Mouse (Mus musculus) cortical plate, adult 2 months (tissue): ENCODE measurements at regions not wholly inside any gene's neighbourhood (a gene's known extent, or its start where the extent isn't known, plus 50 kb on each side); places are given as distances from the start of the nearest gene placed in this dataset.

Source experiments
- CTCF ChIP-seq: fragments of 200-500 bp; IDR thresholded peaks from 2 replicates; pipeline ENCODE4 v1.5.1; 2011; ENCODE audit warnings: mild to moderate bottlenecking, control low read depth, low read length; ENCODE audit not compliant: insufficient read depth; ENCODE audit errors: extremely low read depth
- POLR2A ChIP-seq: fragments of 200-500 bp; IDR thresholded peaks from 2 replicates; pipeline ENCODE4 v1.6.1; 2011; ENCODE audit warnings: mild to moderate bottlenecking, low read length, control low read depth; ENCODE audit not compliant: insufficient read depth; ENCODE audit errors: extremely low read depth

DNA sequence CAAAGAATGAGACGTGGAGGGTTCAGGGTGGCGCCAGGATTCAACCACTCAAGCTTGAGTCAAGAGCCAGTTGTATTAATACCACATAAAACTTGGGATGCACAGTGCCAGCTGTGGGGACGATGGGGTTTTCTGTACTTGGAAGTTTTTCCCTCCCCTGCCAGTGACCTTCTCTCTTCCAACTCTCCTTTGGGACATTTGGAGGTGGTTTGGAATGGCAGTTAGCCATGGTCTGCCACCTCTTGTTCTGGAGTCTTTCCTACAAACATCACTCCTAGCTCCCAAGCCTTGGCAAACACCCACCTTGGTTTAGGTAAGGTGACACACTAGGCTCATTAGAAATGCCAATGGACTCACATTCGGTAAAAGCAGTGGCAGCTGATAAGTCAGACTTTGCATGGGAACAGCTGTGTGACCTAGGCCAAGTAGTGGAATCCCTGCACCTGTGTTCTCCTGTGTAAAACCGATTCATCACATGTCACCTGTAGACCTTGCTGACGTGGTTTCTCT is 84.1 kb upstream of the Slc25a13 start:
- no peak for TF ChIP-seq CTCF
- no peak for TF ChIP-seq POLR2A
